Mouse (Mus musculus) limb, embryonic 11.5 days (tissue): ENCODE results near the gene Bmp7. TPM values are rescaled to one million over a fixed set of nuclear protein-coding genes. Genes with fewer than 3 reads are reported as not detected.

Experiments
- ATAC-seq: fragments of 200-750 bp; cut with Nextera tagmentation; 2 replicates; pipeline ENCODE4 v1.8.0; 2017; ENCODE audit warnings: low read depth; ENCODE audit not compliant: insufficient number of reproducible peaks, low FRiP score, low TSS enrichment
- DNase-seq: peaks from one replicate; pipeline ENCODE4 v3.0.0-alpha.2; 2015; ENCODE audit warnings: low spot score
- H3K27ac ChIP-seq: fragments of 300-500 bp; sonication (generic); replicated peaks from 2 replicates; pipeline ENCODE4 v1.5.1; 2014; ENCODE audit warnings: low read depth, mild to moderate bottlenecking, low read length
- H3K27me3 ChIP-seq: fragments of 300-500 bp; sonication (generic); 2 replicates; pipeline ENCODE4 v1.6.1; 2014; ENCODE audit warnings: mild to moderate bottlenecking, low read length, mixed read lengths; ENCODE audit not compliant: control insufficient read depth, insufficient read depth
- H3K36me3 ChIP-seq: fragments of 300-500 bp; sonication (generic); 2 replicates; pipeline ENCODE4 v1.6.1; 2014; ENCODE audit warnings: mild to moderate bottlenecking, low read length, moderate library complexity, mixed read lengths; ENCODE audit not compliant: control insufficient read depth, insufficient read depth
- H3K4me1 ChIP-seq: fragments of 300-500 bp; sonication (generic); 2 replicates; pipeline ENCODE4 v1.6.1; 2014; ENCODE audit warnings: low read length, mixed read lengths; ENCODE audit not compliant: control insufficient read depth, insufficient read depth
- H3K4me2 ChIP-seq: fragments of 300-500 bp; sonication (generic); 2 replicates; pipeline ENCODE4 v1.6.1; 2014; ENCODE audit warnings: low read depth, mild to moderate bottlenecking, moderate library complexity; ENCODE audit not compliant: severe bottlenecking
- H3K4me3 ChIP-seq: fragments of 300-500 bp; sonication (generic); 2 replicates; pipeline ENCODE4 v1.5.1; 2014; ENCODE audit warnings: low read depth, low read length
- H3K9ac ChIP-seq: fragments of 300-500 bp; sonication (generic); 2 replicates; pipeline ENCODE4 v1.6.1; 2014; ENCODE audit warnings: mild to moderate bottlenecking, low read length
- H3K9me3 ChIP-seq: fragments of 300-500 bp; sonication (generic); 2 replicates; pipeline ENCODE4 v1.6.1; 2016; ENCODE audit warnings: low read length; ENCODE audit not compliant: control insufficient read depth
- WGBS: fragments of 180-500 bp; shearing (Covaris S2); extraction: QIAGEN DNeasy Blood & Tissue Kit; methylation state at CpG from one replicate; pipeline ENCODE4 v1.1.7; 2014; 5-methylcytosine and 5-hydroxymethylcytosine counted together
- polyA plus RNA-seq: library from polyadenylated mRNA; unstranded; fragments of >200 nt; fragmentation: Nextera tagmentation; extraction: Ambion mirVana; gene quantifications from 2 replicates; pipeline ENCODE4 v1.2.1, GENCODE M21; 2014

Bmp7 gene
- polyA plus RNA-seq, 1 experiment from 2014 or later, result 38.1 TPM

DNA sequence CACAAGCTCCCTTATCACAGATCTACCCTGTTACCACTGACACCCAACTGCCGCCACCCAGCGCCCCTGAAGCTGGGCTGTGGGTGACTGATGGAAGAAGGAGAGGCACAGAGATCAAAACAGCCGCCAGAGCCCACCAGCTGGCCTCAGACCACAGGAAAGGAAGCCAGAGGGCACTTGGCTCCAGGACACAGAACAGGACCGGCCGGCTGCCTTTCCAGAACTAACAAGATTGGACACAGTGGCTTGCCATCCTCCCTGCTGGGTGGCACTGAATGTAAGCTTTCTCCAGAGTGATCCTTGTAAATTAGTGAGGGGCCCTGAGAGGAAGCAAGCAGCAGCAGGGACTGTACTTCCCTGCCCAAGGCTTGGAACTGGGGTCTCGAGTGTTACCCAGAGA lies 30.7 kb downstream of the Bmp7 start:
- DNase-seq (no peak), ATAC-seq (no peak)
- no peak overlapping the region for H3K9ac ChIP-seq
- no peaks in the 10 kb centered on the region for H3K9me3 ChIP-seq
- no peaks in the 10 kb centered on the region for H3K27me3 ChIP-seq
- H3K4me1 ChIP-seq, result peaks cover 31% of the 10 kb centered on the region
- H3K4me2 ChIP-seq, result no peak overlapping the region
- no peak overlapping the region for H3K27ac ChIP-seq
- no peak overlapping the region for H3K4me3 ChIP-seq
- WGBS, result 64% methylated on average over 6 of the region's 6 CpGs
- H3K36me3 ChIP-seq, result no peaks in the 10 kb centered on the region

DNA sequence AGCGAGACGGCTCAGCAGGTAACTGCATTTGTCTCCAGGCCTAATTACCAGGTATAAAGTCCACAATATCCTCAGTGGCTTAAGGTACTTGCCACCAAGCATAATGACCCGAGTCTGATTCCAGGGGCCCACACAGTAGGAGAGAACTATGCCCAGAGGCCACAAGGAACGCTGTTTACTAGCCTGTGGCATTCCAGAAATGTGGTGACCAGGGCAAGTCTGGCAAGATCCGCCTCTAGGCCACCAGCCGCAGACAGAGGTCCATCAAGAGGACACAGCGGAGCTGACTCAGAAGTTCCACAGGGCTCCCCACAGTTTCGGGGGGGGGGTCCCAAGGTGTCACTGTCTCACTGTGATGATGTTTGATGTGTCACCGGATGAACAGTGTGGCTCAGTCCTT lies 34.0 kb downstream of the Bmp7 start:
- ATAC-seq, result no peak
- Histone ChIP-seq H3K27ac (no peak overlapping the region), H3K4me3 (no peak overlapping the region), H3K27me3 (no peaks in the 10 kb centered on the region), H3K4me2 (no peak overlapping the region), H3K36me3 (no peaks in the 10 kb centered on the region), H3K4me1 (peaks cover 30% of the 10 kb centered on the region), H3K9me3 (no peaks in the 10 kb centered on the region), H3K9ac (no peak overlapping the region)
- WGBS, result 76% methylated on average over 9 of the region's 9 CpGs
- DNase-seq, result no peak

DNA sequence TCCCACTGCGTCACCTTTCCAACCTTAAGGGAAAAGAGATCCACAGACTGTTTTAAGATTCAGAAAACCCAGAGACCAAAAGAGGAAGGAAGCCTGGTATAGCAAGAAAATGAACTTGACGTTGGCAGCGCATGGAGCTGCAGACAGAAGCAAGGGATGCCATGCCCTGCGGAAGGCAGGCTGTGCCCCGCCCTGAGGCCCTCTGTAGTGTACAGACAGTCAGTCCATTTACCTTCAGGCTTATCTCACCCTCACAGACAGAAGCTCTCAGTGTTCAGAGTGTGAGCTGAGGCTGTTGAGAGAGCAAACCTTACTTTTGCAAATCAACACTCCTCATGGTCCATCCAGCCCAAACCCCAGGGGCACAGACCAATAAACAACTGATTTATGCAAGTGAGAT lies 35.1 kb downstream of the Bmp7 start:
- H3K4me2 ChIP-seq, result no peak overlapping the region
- no peak overlapping the region for H3K4me3 ChIP-seq
- H3K9ac ChIP-seq, result no peak overlapping the region
- H3K9me3 ChIP-seq, result no peaks in the 10 kb centered on the region
- H3K27ac ChIP-seq, result no peak overlapping the region
- H3K4me1 ChIP-seq, result peaks cover 28% of the 10 kb centered on the region
- no peak for DNase-seq
- no peaks in the 10 kb centered on the region for H3K36me3 ChIP-seq
- H3K27me3 ChIP-seq, result no peaks in the 10 kb centered on the region
- no peak for ATAC-seq
- WGBS, result 92% methylated on average over 5 of the region's 5 CpGs

DNA sequence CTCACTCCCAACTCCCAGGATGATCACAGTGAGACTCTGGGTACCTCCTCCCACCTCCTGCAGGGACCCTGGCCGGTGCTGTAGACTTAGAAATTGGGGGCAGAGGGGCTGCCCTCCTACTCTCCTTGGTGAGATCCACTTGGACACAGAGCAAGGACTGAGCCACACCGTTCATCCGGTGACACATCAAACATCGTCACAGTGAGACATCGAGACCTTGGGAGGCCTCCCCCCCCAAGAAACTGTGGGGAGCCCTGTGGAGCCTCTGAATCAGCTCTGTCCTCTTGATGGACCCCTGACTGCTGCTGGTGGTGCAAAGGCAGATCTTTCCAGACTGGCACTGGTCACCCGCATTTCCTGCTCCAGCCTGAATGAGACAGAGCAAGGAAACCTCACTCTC lies 35.5 kb downstream of the Bmp7 start:
- peaks cover 26% of the 10 kb centered on the region for H3K4me1 ChIP-seq
- H3K27me3 ChIP-seq, result no peaks in the 10 kb centered on the region
- no peak overlapping the region for H3K4me2 ChIP-seq
- ATAC-seq (no peak), DNase-seq (no peak)
- no peaks in the 10 kb centered on the region for H3K9me3 ChIP-seq
- no peak overlapping the region for H3K9ac ChIP-seq
- H3K36me3 ChIP-seq, result no peaks in the 10 kb centered on the region
- WGBS, result 94% methylated on average over 6 of the region's 6 CpGs
- H3K27ac ChIP-seq, result no peak overlapping the region
- H3K4me3 ChIP-seq, result no peak overlapping the region

DNA sequence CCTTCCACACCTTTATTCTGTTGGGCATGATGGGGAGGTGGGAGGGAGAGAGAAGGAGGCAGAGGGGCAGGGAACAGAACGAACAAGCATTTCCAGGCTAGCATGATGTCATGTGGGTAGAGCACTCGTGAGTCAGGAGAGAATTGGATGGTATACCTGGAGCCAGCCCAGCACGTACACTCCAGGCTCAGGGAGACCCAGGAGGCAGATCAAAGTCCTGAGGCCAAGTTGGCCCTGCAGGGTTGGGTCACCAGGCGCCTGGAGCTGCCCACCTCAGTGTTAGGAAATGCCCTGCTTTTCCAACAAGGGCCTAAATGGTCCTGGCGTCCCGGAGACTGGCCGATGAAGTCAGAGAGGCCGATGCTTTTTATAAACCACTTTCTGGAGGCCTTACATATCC lies 36.6 kb downstream of the Bmp7 start:
- Histone ChIP-seq H3K9me3 (no peaks in the 10 kb centered on the region; the same call in 1 of the 2 replicates), H3K4me2 (no peak overlapping the region), H3K27me3 (no peaks in the 10 kb centered on the region), H3K9ac (no peak overlapping the region), H3K36me3 (peaks cover 3% of the 10 kb centered on the region; the same call in 1 of the 2 replicates), H3K4me1 (peaks cover 22% of the 10 kb centered on the region), H3K4me3 (no peak overlapping the region), H3K27ac (no peak overlapping the region)
- no peak for ATAC-seq
- DNase-seq, result no peak
- WGBS, result 77% methylated on average over 8 of the region's 8 CpGs

DNA sequence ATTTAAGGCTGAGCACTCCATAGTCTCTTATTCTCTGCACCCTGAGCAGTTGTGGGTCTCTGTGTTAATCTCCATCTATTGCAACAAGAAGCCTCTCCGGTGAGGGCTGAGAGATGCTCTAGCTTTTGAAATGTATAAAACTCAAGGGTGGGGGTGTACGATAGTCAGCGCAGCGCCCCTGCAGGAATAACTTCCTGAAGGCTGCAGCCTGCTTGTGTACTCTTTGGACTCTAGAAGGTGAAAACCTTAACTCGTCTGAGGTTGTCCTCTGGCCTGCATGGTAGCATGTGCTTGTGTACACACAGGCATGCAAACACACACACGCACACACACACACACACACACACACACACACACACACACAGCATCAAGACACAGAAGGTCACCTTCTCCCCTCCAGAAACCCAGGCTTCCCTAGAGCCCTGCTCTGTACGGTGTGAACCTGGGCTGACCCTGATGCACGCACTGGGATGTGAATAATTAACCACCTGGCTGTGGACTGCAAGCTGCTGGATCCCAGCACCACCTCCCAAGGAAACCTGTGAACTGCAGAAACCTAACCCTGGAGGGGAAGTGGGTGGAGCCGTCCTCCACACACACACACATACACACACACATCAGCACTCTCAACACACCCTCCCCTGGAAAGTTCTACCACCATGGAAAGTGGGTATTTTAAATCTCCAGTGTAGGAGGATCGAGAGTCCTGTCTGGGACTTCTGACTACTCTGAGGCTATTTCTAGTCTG lies 39.0 kb downstream of the Bmp7 start:
- Histone ChIP-seq H3K27ac (peak overlapping the region; percentile 51; the same call in 1 of the 2 replicates), H3K9me3 (peaks cover 2% of the 10 kb centered on the region; the same call in 1 of the 2 replicates), H3K4me2 (no peak overlapping the region), H3K4me3 (no peak overlapping the region), H3K36me3 (peaks cover 3% of the 10 kb centered on the region; the same call in 1 of the 2 replicates), H3K27me3 (no peaks in the 10 kb centered on the region), H3K9ac (no peak overlapping the region), H3K4me1 (peaks cover 12% of the 10 kb centered on the region)
- 60% methylated on average over 10 of the region's 10 CpGs for WGBS
- peak; percentile 73 for ATAC-seq
- peak; percentile 58 for DNase-seq

DNA sequence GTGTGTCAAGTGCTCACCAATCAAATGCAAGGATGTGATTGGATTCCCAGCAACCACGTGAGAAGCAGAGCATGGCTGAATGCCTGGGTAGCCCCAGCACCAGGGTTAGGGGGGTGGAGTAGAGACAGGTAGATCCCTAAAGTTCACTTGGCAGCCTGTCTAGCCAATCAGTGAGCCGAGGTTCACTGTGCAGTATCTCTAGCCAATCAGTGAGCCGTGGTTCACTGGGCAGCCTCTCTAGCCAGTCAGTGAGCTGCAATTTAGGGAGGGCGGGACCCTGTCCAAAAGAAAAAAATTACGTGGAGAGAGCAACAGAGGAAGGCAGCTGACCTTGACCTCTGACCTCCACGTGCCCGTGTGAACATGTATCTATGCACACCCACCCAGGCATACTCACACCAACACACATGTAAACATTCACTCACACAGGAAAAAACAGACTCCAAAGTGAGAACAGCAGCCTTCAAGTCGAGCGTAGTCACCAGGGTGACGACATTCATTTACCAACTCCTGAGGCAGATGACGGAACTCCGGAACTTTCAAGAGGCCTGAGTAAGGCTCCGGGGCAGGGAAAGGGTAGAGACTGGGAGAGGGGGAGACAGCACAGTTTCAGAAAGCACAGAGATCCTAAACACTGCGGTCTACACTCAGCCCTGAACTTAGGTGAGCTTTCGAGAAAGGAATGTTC lies 50.2 kb downstream of the Bmp7 start:
- H3K36me3 ChIP-seq, result peaks cover 4% of the 10 kb centered on the region; the same call in 1 of the 2 replicates

DNA sequence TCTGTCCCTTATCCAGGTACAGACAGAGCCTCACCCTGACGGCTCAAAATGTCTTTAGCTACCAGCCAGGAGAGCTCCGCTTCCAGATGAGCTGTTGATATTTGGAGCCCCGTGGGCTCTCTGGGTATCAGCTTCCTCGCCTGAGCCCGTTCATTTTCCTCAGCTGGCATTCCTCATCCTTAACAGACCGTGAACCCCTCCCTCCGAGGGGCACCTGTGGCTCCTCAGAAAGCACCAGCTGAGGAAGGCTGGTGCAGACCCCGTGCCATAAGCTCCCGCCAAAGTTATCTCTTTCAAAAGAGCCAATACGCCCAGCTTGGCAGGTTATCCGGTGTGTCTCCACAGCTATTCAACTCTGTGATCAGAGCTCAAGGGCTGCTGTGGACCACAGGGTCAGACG lies 50.9 kb downstream of the Bmp7 start:
- Histone ChIP-seq H3K9me3 (no peaks in the 10 kb centered on the region), H3K36me3 (peaks cover 4% of the 10 kb centered on the region; the same call in 1 of the 2 replicates), H3K9ac (no peak overlapping the region), H3K27ac (no peak overlapping the region), H3K27me3 (no peaks in the 10 kb centered on the region), H3K4me3 (no peak overlapping the region), H3K4me2 (no peak overlapping the region), H3K4me1 (peaks cover 24% of the 10 kb centered on the region)
- ATAC-seq (no peak), DNase-seq (no peak)
- WGBS, result 84% methylated on average over 12 of the region's 12 CpGs

More for the DNA sequence above, 50.2 kb downstream of the Bmp7 start:
- H3K27ac ChIP-seq, result no peak overlapping the region
- no peak overlapping the region for H3K9ac ChIP-seq
- WGBS, result 77% methylated on average over 15 of the region's 15 CpGs
- no peak for DNase-seq
- no peaks in the 10 kb centered on the region for H3K27me3 ChIP-seq
- H3K4me3 ChIP-seq, result no peak overlapping the region
- no peaks in the 10 kb centered on the region for H3K9me3 ChIP-seq
- no peak overlapping the region for H3K4me2 ChIP-seq
- peaks cover 24% of the 10 kb centered on the region for H3K4me1 ChIP-seq
- no peak for ATAC-seq
